Mouse (Mus musculus) megakaryocyte, embryonic 14.5 days (primary cell): ENCODE measurements at regions not wholly inside any gene's neighbourhood (a gene's known extent, or its start where the extent isn't known, plus 50 kb on each side); places are given as distances from the start of the nearest gene placed in this dataset.

ENCODE experiments used
- FLI1 ChIP-seq: IDR thresholded peaks from 2 replicates; pipeline ENCODE4 v1.6.1; 2012; ENCODE audit warnings: low read length, inconsistent platforms, mixed read lengths
- GATA1 ChIP-seq: IDR thresholded peaks from 3 replicates; pipeline ENCODE4 v1.6.1; 2012; ENCODE audit warnings: mixed read lengths, low read length, inconsistent platforms, borderline replicate concordance

DNA sequence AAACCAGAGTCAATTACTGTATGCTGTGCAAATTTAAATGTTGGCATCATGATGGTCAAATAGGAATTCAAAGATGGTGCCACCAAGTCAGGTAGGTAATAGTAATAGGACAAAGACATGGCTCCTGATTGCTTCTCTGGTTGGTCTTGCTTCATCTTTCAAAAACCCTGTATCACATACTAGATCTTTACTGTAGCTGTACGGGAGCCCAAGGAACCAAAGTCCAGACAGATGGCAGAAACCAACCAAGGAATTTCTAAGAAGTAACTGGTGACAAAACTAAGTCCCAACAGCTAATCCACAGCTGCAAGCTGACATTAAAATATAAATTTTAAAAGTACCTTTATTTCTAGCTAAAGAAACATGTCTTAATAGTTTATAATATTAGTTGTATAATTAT, 131.7 kb upstream of the Cxxc4 start:
- TF ChIP-seq GATA1 = no peak
- TF ChIP-seq FLI1 = no peak
